Mouse (Mus musculus) 3T3-L1 (cell line): ENCODE results near the gene Katnal1.

Source experiments
- DNase-seq: peaks from one replicate; pipeline ENCODE4 v3.0.0-alpha.2; 2015; ENCODE audit warnings: low read depth, low spot score

Katnal1 gene

DNA sequence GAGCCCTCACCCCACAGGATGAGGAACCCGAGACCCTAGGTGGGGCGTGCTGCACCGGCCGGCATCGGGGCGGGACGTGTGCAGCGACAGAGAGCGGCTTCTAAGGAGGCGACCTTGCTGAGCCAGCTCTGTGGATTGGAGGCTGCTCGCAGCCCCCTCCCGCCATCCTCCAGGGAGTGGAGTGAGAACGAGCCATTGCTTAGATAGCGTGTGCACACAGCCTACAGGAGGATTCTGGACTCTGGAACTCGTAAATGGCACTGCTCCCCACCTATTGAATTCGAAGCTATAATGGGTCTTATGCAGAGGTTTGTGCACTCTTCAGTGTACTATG lies at the start of gene Katnal1:
TSS of gene Katnal1 (minus strand) at position 205 of the 334 bp plus-strand sequence.
- DNase-seq: no peak

DNA sequence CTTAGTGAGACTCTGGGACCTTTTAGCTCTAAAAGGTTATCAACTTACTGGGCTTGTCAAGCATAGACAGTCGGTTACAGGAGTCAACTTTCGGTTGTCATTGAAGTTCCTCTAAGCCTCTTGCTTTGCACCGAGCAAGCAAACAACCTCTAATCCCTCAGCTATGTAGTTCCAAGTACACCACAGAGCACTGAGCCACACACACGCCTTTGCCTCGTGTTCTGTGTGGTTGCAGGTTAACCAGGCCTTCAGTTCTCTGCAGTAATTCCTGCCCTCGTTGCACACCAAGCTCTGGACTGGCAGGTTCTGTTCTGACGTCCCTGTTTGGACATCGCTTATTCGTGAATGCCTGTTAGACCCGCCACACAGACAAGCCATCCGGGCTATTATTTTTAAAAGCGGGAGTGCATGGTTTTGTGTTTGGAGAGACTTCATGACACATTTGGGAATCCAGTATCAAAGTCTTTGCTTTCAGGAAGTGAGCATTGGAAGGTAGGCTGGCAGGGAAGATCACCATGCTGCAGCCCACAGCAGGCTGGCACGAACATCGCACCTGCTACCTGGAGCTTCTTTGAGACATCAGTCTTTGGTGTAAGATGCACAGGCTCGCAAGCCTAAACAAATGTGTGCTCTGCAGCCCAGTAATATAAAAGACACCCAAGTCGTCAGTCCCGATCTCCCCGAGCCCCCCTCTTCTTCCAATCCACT lies 49.5 kb upstream of the Katnal1 start:
- no peak for DNase-seq

- no peak for DNase-seq
Measured at GRCm38 (mm10) chr5:148977698-148978457, 48.8 kb upstream of the Katnal1 start.

DNA sequence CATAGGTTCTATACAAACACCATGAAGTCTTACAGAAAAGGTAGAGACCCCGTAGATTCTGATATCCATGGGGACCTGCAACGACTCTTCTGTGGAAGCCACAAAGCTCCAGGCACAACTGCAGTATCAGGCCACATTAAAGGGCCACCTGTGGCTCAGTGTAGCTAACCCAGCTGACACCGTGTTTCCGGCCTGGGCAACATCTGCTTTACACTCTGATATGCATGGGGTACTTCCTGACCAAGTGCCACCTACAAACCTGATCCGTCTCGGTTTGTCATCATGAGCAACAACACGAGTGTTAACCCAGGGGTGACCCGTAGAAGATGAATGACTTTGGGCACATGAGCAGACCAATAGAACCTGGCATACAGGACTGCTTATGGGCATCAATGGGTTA lies 47.8 kb upstream of the Katnal1 start:
- DNase-seq: no peak

DNA sequence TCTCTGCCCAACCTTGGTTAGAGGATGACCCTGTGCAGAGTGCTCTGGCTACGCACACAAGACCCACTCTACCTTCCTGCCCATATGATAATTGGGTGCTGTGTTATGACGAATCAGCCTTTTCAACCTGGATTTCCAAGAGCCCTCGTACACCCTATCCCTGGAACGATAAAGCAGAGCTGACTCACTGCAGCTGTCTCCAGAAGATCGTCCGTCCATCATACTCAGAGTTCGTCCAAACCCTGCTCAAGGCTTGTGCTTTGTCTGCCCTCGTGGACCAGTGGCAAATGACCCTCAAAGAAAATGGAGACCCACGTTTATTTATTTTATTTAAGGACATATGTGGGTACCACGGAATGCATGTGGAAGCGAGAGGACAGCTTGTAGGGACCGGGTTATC lies 45.9 kb upstream of the Katnal1 start:
- DNase-seq: no peak

GRCm38 (mm10) chr5:148973019-148973668 lies 44.0 kb upstream of the Katnal1 start:
- no peak for DNase-seq

GRCm38 (mm10) chr5:148972167-148972566 lies 43.0 kb upstream of the Katnal1 start:
- DNase-seq: no peak

GRCm38 (mm10) chr5:148969648-148970047 lies 40.5 kb upstream of the Katnal1 start:
- no peak for DNase-seq

DNA sequence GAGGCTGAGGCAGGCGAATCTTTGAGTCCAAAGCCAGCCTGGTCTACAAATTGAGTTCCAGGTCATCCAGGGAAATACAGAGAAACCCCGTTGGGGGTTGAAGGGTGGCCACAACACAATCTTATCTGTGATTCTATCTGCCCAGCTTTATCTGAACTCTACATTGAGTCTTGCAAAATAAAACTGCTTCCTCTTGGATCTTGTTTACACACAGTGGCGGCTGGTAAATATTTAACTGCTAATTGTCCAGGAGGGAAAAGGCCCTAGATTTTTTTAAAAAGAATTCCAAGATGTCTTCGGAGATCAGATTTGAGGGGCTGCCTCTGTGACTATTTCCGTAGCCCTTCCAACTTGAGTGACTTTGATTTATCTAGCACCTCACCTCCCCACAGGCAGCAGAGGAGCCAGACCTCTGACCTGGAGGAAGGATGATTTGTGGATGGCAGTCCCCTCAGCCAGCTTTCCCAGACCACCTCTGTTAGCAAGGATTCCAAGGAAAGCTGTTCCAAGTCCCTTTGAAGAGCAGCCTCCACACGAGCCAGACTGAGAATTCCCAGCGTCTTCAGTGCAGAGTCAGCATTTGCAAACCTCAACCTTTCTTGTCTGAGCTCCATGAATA lies 39.9 kb upstream of the Katnal1 start:
- no peak for DNase-seq

- DNase-seq: no peak
Measured at GRCm38 (mm10) chr5:148968179-148968578, 39.1 kb upstream of the Katnal1 start.

- DNase-seq: peak; percentile 80
Measured at GRCm38 (mm10) chr5:148966395-148966794, 37.3 kb upstream of the Katnal1 start.

DNA sequence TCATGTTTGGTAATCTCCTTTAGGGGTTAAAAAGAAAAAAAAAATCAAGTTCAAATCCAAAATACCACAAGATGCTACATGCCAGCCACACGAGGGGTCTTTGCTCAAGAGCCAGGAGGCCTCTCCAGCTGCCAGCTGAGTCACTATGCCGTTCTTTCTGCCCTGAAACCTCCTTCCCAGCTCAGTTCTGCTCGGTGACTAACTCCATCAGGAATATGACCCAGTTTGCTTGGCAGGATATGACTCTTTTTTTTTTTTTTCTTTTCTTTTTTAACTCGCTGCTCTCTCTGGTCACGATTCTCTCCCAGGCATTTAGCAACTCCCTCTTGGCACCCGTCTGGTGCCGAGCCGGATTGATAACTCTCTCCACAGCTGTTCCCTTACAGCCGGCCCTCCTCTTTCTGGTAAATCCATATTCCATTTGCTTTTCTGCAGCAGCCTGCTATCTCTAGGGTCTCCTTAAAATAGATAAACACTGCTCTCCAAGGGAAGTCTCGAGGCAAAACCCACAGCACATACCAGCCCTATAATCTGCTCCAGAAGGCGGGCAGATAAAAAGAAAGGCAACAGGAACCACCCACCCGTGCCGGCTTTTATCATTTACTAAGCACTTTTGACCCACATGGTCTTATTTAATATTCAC lies 36.7 kb upstream of the Katnal1 start:
- peak; percentile 99 for DNase-seq

DNA sequence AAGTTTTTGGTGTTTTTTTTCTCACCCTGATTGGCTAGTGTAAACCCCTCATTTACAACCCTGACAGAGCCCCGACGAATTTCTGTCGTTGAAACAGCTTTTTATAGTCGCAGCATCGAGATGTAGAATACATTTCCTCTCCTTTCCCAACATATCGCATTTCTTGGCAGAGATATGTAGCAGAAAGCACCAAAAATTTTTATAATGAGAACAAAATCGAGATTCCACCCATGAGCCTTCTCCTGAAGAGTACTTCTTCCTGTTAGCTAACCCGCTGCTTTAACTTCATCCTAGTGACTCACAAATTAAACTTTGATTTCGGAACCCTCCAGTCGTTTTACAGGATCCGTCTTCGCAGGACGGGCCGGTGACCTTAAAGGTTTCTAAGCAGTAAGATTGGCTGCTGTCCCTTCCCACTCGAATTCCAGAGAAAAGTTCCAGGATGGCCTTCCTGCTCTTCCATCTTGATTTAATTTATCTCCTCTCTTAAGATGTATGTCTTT lies 36.0 kb upstream of the Katnal1 start:
- DNase-seq: peak; percentile 92

- DNase-seq: peak; percentile 40
Measured at GRCm38 (mm10) chr5:148964251-148964650, 35.1 kb upstream of the Katnal1 start.

GRCm38 (mm10) chr5:148960211-148960610 lies 31.1 kb upstream of the Katnal1 start:
- no peak for DNase-seq

DNA sequence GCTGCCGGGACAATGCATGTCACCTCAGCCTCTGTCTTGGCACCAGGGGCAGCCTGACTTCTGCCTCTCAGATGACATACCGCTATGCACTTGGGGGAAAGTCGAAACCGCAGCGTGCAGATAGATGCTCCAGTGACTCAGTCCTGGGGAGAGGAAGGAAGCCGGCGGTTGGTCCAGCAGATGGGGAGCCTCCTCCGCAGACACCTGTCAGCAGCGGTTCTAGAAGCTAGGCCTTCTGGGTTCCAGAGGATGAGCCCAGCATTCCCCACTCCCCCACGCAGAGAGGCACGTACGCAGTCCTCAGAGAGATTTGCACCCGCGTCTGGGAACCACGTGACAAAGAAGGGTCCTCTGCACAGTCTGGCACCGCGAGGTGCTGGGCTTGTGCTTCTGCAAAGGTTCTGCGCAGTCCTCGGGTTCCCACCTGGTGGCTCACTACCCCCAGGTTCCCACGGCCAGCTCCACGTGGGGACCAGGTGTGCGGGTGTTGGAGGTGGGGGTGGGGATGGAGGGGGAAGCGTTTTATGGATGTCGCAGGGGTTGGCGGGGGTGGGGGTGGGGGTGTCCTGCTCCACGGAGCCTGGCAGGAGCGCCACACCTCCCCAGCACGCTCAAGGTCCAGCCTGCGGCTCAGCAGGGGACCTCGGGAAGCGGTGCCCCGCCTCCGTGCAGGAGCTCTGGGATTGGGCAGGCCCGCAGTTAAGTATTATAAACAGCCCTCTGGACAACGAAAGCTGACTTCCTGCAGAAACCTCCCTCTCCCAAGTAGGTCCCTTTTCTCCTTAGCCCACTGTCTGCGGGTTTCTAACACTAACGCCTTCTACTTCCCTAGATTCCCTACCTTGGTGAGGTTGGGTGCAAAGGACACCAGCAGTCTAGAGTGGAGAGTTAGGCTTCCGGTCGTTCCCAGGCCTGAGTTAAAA lies 30.2 kb upstream of the Katnal1 start:
- no peak for DNase-seq

DNA sequence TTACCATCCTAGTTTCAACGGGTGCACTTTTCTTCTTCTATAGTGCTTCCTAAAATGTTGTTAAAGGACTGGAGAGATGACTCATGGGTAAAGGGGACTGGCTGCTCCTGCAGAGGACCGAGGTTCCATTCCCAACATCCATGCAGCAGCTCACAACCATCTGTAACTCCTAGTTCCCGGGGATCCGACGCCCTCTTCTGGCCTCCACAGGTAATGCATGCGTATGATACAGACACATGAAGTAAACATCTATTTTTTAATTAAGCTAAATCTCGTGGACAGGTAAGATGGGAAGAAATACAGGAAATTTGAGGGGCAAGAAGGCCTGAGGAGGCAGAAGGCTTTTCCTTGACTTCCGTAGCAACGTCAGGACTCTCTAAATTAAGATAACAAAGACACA lies 29.2 kb upstream of the Katnal1 start:
- DNase-seq: no peak

DNA sequence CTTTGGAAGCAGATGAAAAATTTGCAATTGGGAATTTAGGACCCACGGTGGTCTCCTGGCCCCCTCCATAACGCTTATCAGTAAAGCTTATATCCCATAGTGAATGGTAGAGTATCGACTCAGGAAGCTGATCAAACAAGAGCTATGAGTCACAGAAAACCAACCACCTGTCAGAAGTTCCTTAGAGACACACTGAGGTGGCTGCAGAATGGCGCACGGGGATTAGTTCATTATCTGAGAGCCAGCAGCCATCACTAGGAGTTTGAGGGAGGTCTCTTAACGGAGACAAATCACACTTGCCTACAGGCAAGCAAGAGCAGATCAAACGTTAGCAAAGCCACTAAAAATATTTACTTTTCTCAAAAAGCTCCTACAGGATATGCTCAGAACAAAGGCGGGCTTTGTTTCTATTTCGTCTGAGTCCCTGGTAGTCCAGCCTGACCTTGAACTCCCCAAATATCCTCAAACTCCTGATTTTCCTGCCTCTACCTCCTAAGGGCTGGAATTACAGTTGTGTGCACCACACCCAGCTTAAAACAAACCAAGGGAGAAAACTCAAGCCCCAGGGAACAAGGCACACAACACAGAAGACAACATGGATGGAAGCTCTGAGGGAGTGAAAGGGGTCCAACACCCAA lies 27.9 kb upstream of the Katnal1 start:
- no peak for DNase-seq

- no peak for DNase-seq
Measured at GRCm38 (mm10) chr5:148956091-148956490, 27.0 kb upstream of the Katnal1 start.

DNA sequence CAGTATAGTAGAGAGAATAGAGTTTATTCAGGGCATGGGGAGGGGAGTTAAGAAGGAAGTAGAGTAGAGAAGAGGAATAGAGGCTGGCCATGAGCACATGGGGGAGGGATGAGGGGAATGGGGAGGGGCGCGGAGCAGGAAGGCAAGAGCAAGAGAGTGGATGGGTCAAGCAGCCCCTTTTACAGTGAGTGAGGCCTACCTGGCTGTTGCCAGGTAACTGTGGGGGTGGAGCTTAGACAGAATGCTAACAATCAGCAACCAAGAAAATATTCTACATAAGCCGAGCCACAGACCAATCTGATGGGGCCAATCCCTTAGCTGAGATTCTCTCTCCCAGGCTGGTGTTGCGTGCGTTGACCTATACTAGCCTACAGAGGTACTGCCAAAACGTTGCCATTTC lies 26.5 kb upstream of the Katnal1 start:
- DNase-seq: no peak
